Mouse (Mus musculus) CH12.LX (cell line): ENCODE measurements at regions not wholly inside any gene's neighbourhood (a gene's known extent, or its start where the extent isn't known, plus 50 kb on each side); places are given as distances from the start of the nearest gene placed in this dataset.

ENCODE experiments used
- DNase-seq: peaks from one replicate; pipeline ENCODE4 v3.0.0-alpha.2; 2013; ENCODE audit errors: extremely low read depth
- H3K27ac ChIP-seq: 2 replicates; pipeline ENCODE4 v1.5.1; 2012; ENCODE audit warnings: low read depth, mild to moderate bottlenecking, control low read depth, moderate library complexity; ENCODE audit not compliant: insufficient read depth
- H3K27me3 ChIP-seq: replicated peaks from 2 replicates; pipeline ENCODE3; 2012; ENCODE audit warnings: inconsistent platforms
- H3K36me3 ChIP-seq, 2 experiments: replicated peaks in 1 of 2; 2 replicates each; pipeline versions ENCODE3 to v1.6.1; 2012; ENCODE audit warnings: inconsistent platforms in 1 of 2, low read length in 1 of 2, mild to moderate bottlenecking in 1 of 2, mixed read lengths in 1 of 2, moderate library complexity in 1 of 2; ENCODE audit not compliant: control insufficient read depth in 1 of 2, insufficient read depth in 1 of 2
- H3K4me1 ChIP-seq, 2 experiments: 2 replicates each; pipeline ENCODE4 v1.6.1; 2012; ENCODE audit warnings: inconsistent platforms in 1 of 2, moderate library complexity in 1 of 2; ENCODE audit not compliant: insufficient read depth in 2 of 2, control insufficient read depth in 1 of 2
- H3K4me2 ChIP-seq: 2 replicates; pipeline ENCODE4 v1.6.1; 2012; ENCODE audit warnings: low read depth, mild to moderate bottlenecking, control low read depth; ENCODE audit not compliant: poor library complexity, insufficient read depth, severe bottlenecking
- H3K4me3 ChIP-seq, 3 experiments: fragments of 150-350 bp in 1 of 3; sonication (generic) in 1 of 3; replicated peaks in 1 of 3; 2 replicates each; pipeline versions ENCODE3 to v1.5.1; 2011 to 2012; ENCODE audit warnings: low read depth in 2 of 3, low read length in 2 of 3, mild to moderate bottlenecking in 2 of 3, moderate library complexity in 2 of 3, control low read depth in 1 of 3, improper control_type of control experiment in 1 of 3, inconsistent platforms in 1 of 3, mixed read lengths in 1 of 3; ENCODE audit not compliant: poor library complexity in 1 of 3
- H3K79me2 ChIP-seq: replicated peaks from 2 replicates; pipeline ENCODE4 v1.6.1; 2012; ENCODE audit warnings: mild to moderate bottlenecking, moderate library complexity; ENCODE audit not compliant: control insufficient read depth, poor library complexity, insufficient read depth, severe bottlenecking; ENCODE audit errors: extremely low read depth
- H3K9ac ChIP-seq: 2 replicates; pipeline ENCODE4 v1.6.1; 2012; ENCODE audit warnings: low read depth, mild to moderate bottlenecking, control low read depth, moderate library complexity; ENCODE audit not compliant: insufficient read depth
- H3K9me3 ChIP-seq: replicated peaks from 2 replicates; pipeline ENCODE3; 2012; ENCODE audit warnings: low read length, inconsistent platforms, mixed read lengths
- CHD2 ChIP-seq: IDR thresholded peaks from 2 replicates; pipeline ENCODE4 v1.6.1; 2011; ENCODE audit warnings: low read length, improper control_type of control experiment
- ETS1 ChIP-seq: conservative IDR thresholded peaks from 2 replicates; pipeline ENCODE4 v1.6.1; 2012; ENCODE audit warnings: low read depth, mild to moderate bottlenecking, inconsistent platforms, low read length, improper control_type of control experiment, moderate library complexity
- HCFC1 ChIP-seq: IDR thresholded peaks from 2 replicates; pipeline ENCODE4 v1.6.1; 2012; ENCODE audit warnings: low read depth, mild to moderate bottlenecking, inconsistent platforms, low read length, improper control_type of control experiment
- MAFK ChIP-seq: IDR thresholded peaks from 2 replicates; pipeline ENCODE4 v1.6.1; 2011; ENCODE audit warnings: low read length, improper control_type of control experiment; ENCODE audit not compliant: insufficient replicate concordance
- NRF1 ChIP-seq: IDR thresholded peaks from 2 replicates; pipeline ENCODE4 v1.6.1; 2014; ENCODE audit warnings: low read depth, mild to moderate bottlenecking, inconsistent platforms, low read length, improper control_type of control experiment, moderate library complexity
- RAD21 ChIP-seq: IDR thresholded peaks from 2 replicates; pipeline ENCODE4 v1.6.1; 2011; ENCODE audit warnings: low read depth, mild to moderate bottlenecking, low read length, improper control_type of control experiment, moderate library complexity
- SIN3A ChIP-seq: IDR thresholded peaks from 2 replicates; pipeline ENCODE4 v1.6.1; 2012; ENCODE audit warnings: low read length, improper control_type of control experiment, inconsistent platforms
- UBTF ChIP-seq: IDR thresholded peaks from 2 replicates; pipeline ENCODE4 v1.6.1; 2012; ENCODE audit warnings: low read depth, mild to moderate bottlenecking, inconsistent platforms, low read length, improper control_type of control experiment, moderate library complexity
- ZMIZ1 ChIP-seq: IDR thresholded peaks from 2 replicates; pipeline ENCODE4 v1.6.1; 2012; ENCODE audit warnings: low read depth, mild to moderate bottlenecking, inconsistent platforms, low read length, improper control_type of control experiment
- ZNF384 ChIP-seq: IDR thresholded peaks from 2 replicates; pipeline ENCODE4 v1.6.1; 2012; ENCODE audit warnings: low read depth, low read length, improper control_type of control experiment, inconsistent platforms
- dilution Hi-C: fragments of 300-500 bp; cut with MboI; formaldehyde crosslinking; loops from 2 replicates; pipeline ENCODE4 v1.14.3; 2020; ENCODE audit warnings: low sequenced_read_pairs; ENCODE audit not compliant: extremely low pct_unique_long_range_greater_than_20kb, extremely low pct_ligation_motif_present
- in situ Hi-C: fragments of 300-500 bp; cut with MboI; formaldehyde crosslinking; loops from 3 replicates; pipeline ENCODE4 v1.14.3; 2019; ENCODE audit warnings: low sequenced_read_pairs, low pct_ligation_motif_present, low pct_unique_long_range_greater_than_20kb, mixed read lengths

- Histone ChIP-seq H3K4me3 (no peak overlapping the region), H3K4me2 (no peak overlapping the region; the same call in 1 of the 2 replicates), H3K36me3 (no peaks in the 10 kb centered on the region), H3K27me3 (no peaks in the 10 kb centered on the region), H3K9ac (no peak overlapping the region), H3K9me3 (peaks cover 22% of the 10 kb centered on the region), H3K4me1 (no peaks in the 10 kb centered on the region), H3K27ac (no peak overlapping the region), H3K79me2 (no peaks in the 10 kb centered on the region)
- TF ChIP-seq ZNF384 (no peak), ETS1 (peak; percentile 74)
- no peak for DNase-seq
- in situ Hi-C loops (no loop called here), dilution Hi-C loops (no loop called here)
These were observed 1407.6 kb upstream of the Cdh20 start for GRCm38 (mm10) chr1:103360701-103361100.

- no peaks in the 10 kb centered on the region for H3K36me3 ChIP-seq
- H3K27ac ChIP-seq: no peak overlapping the region
- no peak overlapping the region for H3K9ac ChIP-seq
- H3K79me2 ChIP-seq: no peaks in the 10 kb centered on the region
- no peaks in the 10 kb centered on the region for H3K4me1 ChIP-seq
- peaks cover 13% of the 10 kb centered on the region for H3K9me3 ChIP-seq
- no peak overlapping the region for H3K4me3 ChIP-seq
- H3K4me2 ChIP-seq: no peak overlapping the region
- dilution Hi-C loops (no loop called here), in situ Hi-C loops (no loop called here)
- H3K27me3 ChIP-seq: no peaks in the 10 kb centered on the region
- DNase-seq: no peak
- TF ChIP-seq HCFC1 (no peak), SIN3A (no peak)
These were observed 1395.5 kb upstream of the Cdh20 start for GRCm38 (mm10) chr1:103372811-103373210.

GRCm38 (mm10) chr1:103420124-103420523, 1348.2 kb upstream of the Cdh20 start:
- Histone ChIP-seq H3K9me3 (peaks cover 21% of the 10 kb centered on the region), H3K9ac (no peak overlapping the region), H3K36me3 (no peaks in the 10 kb centered on the region), H3K4me2 (no peak overlapping the region), H3K27ac (no peak overlapping the region), H3K4me1 (no peaks in the 10 kb centered on the region), H3K27me3 (no peaks in the 10 kb centered on the region), H3K4me3 (no peak overlapping the region), H3K79me2 (no peaks in the 10 kb centered on the region)
- TF ChIP-seq NRF1: no peak
- DNase-seq: no peak
- in situ Hi-C loops: no loop called here
- dilution Hi-C loops: no loop called here

- dilution Hi-C loops: no loop called here
- in situ Hi-C loops: no loop called here
These were observed 1347.2 kb upstream of the Cdh20 start for GRCm38 (mm10) chr1:103420994-103421637.

More at GRCm38 (mm10) chr1:103420994-103421637, 1347.2 kb upstream of the Cdh20 start:
- Histone ChIP-seq H3K9ac (no peak overlapping the region), H3K9me3 (peaks cover 25% of the 10 kb centered on the region), H3K79me2 (no peaks in the 10 kb centered on the region), H3K36me3 (no peaks in the 10 kb centered on the region), H3K27ac (no peak overlapping the region), H3K4me3 (no peak overlapping the region), H3K4me1 (no peaks in the 10 kb centered on the region), H3K4me2 (no peak overlapping the region), H3K27me3 (no peaks in the 10 kb centered on the region)
- no peak for DNase-seq
- TF ChIP-seq UBTF: no peak
- no peak for TF ChIP-seq RAD21
- no peak for TF ChIP-seq ZMIZ1
- no peak for TF ChIP-seq CHD2
- TF ChIP-seq MAFK: no peak
